Mouse (Mus musculus) liver, embryonic 14.5 days (tissue): ENCODE data around the gene Arsb.

Source experiments
- CTCF ChIP-seq: IDR thresholded peaks from 2 replicates; pipeline ENCODE4 v1.5.1; 2016; ENCODE audit warnings: antibody characterized with exemption, low read depth, control low read depth
- EP300 ChIP-seq: IDR thresholded peaks from 2 replicates; pipeline ENCODE4 v1.6.1; 2016; ENCODE audit warnings: antibody characterized with exemption, low read depth

GRCm38 (mm10) chr13:93951555-93951954 lies 180.1 kb downstream of the Arsb start:
- no peak for TF ChIP-seq CTCF
- no peak for TF ChIP-seq EP300
